33 mouse cellular contexts compared by ENCODE assay signal in the genomic region with DNA sequence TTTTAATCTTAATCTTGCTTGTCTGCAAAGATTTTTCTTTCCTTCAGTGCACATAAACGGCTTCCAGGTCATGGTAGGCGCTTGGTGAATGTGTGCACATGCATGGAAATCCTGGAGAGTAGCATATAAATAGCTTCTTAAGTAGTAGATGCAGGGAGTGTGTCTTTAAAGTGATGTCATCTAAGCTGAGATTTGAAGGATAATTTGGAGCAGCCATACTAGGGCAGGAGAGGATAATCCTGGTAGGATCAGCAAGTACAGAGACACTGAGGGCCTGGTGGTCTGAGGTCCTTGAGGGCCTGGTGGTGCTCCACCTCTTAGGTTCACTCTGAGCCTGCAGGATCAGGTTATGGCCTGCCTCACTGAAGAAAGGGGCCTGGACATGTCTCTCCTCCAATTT. TPM values are rescaled to one million over a fixed set of nuclear protein-coding genes. Genes with fewer than 3 reads are reported as not detected.
"Had no signal": no experiment of that assay in that cellular context is flagged by ENCODE, and none has a peak within 500 bp of the region (broad histone marks: within the 10 kb centered on the region; RNA-seq: fewer than 3 reads in every experiment).

No protein-coding gene starts in this region.

- H3K27me3 ChIP-seq: limb, embryonic 12.5 days; limb, embryonic 13.5 days; limb, embryonic 15.5 days; liver, embryonic 13.5 days; liver, embryonic 15.5 days; lung, embryonic 15.5 days; megakaryocyte, embryonic 14.5 days; midbrain, embryonic 12.5 days; midbrain, embryonic 13.5 days; midbrain, embryonic 15.5 days had no signal

- H3K4me2 ChIP-seq: limb, embryonic 12.5 days; limb, embryonic 13.5 days; limb, embryonic 15.5 days; liver, embryonic 11.5 days; liver, embryonic 13.5 days; liver, embryonic 15.5 days; lung, embryonic 14.5 days; lung, embryonic 15.5 days; midbrain, embryonic 11.5 days; midbrain, embryonic 12.5 days; midbrain, embryonic 13.5 days; midbrain, embryonic 15.5 days had no signal

- H3K4me3 ChIP-seq: left cerebral cortex, adult 2 months; limb, embryonic 10.5 days; limb, embryonic 12.5 days; limb, embryonic 13.5 days; limb, embryonic 15.5 days; liver, embryonic 13.5 days; liver, embryonic 15.5 days; lung, embryonic 15.5 days; midbrain, embryonic 10.5 days; midbrain, embryonic 12.5 days; midbrain, embryonic 13.5 days; midbrain, embryonic 15.5 days; myocyte had no signal

- ATAC-seq: liver, postnatal 0 days; lung, postnatal 0 days; midbrain, embryonic 13.5 days; midbrain, embryonic 15.5 days; midbrain, embryonic 16.5 days had no signal

- H3K9me3 ChIP-seq: limb, embryonic 10.5 days; limb, embryonic 12.5 days; limb, embryonic 13.5 days; limb, embryonic 15.5 days; liver, embryonic 13.5 days; liver, embryonic 15.5 days; lung, embryonic 15.5 days; megakaryocyte, embryonic 14.5 days; midbrain, embryonic 10.5 days; midbrain, embryonic 12.5 days; midbrain, embryonic 13.5 days; midbrain, embryonic 15.5 days had no signal

- DNase-seq: layer of hippocampus, postnatal 36 days; left cerebral cortex, postnatal 4 days; liver; liver, embryonic 13.5 days; liver, postnatal 0 days; lung, adult 18-20 months; lung, adult 2 months; lung, embryonic 14.5 days; lung, postnatal 10 days; lung, postnatal 14 days; lung, postnatal 36 days; lung, postnatal 4 days; midbrain, embryonic 14.5 days had no signal

- H3K27ac ChIP-seq: left cerebral cortex, adult 2 months; limb, embryonic 10.5 days; limb, embryonic 12.5 days; limb, embryonic 13.5 days; limb, embryonic 15.5 days; liver, embryonic 13.5 days; liver, embryonic 14.5 days; liver, embryonic 15.5 days; lung, embryonic 15.5 days; macrophage; midbrain, embryonic 10.5 days; midbrain, embryonic 12.5 days; midbrain, embryonic 13.5 days; midbrain, embryonic 15.5 days had no signal

- H3K36me3 ChIP-seq: lung, embryonic 15.5 days; midbrain, embryonic 15.5 days had no signal

- H3K9ac ChIP-seq: limb, embryonic 12.5 days; limb, embryonic 13.5 days; limb, embryonic 15.5 days; liver, embryonic 13.5 days; liver, embryonic 14.5 days; liver, embryonic 15.5 days; liver, postnatal 0 days; lung, embryonic 14.5 days; lung, embryonic 15.5 days; midbrain, embryonic 12.5 days; midbrain, embryonic 13.5 days; midbrain, embryonic 15.5 days had no signal

RNA-seq across cellular contexts. Expression of a gene that starts 44.6 kb away (rescaled TPM):
- polyA plus RNA-seq: liver, adult 2 months had no signal
